Mouse (Mus musculus) left cerebral cortex, postnatal 36 days (tissue): ENCODE data around the gene Man2a1. TPM values are rescaled to one million over a fixed set of nuclear protein-coding genes. Genes with fewer than 3 reads are reported as not detected.

ENCODE experiments used
- DNase-seq, 2 experiments: peaks; one replicate each; pipeline ENCODE4 v3.0.0; 2021 to 2022; ENCODE audit warnings: low spot score in 2 of 2, mixed read lengths in 1 of 2
- intact Hi-C: fragments of 180-260 bp; cut with DNase I; formaldehyde crosslinking; loops from one replicate; pipeline ENCODE4 v1.15.1; 2025
- total RNA-seq, 2 experiments: library from RNA; stranded (reverse); gene quantifications; 2 replicates each; pipeline ENCODE4 v1.2.3; 2021

Gene Man2a1
- total RNA-seq, 2 experiments from 2014 or later, result 20.4 to 21.2 TPM

GRCm38 (mm10) chr17:64778756-64779155, 178.2 kb downstream of the Man2a1 start:
- no peak for DNase-seq
- intact Hi-C loops, result no loop called here

- no peak for DNase-seq
Measured at GRCm38 (mm10) chr17:64780753-64781490, 180.4 kb downstream of the Man2a1 start.

GRCm38 (mm10) chr17:64782307-64782706, 181.8 kb downstream of the Man2a1 start:
- no peak for DNase-seq
- intact Hi-C loops, result no loop called here

More at GRCm38 (mm10) chr17:64780753-64781490, 180.4 kb downstream of the Man2a1 start:
- intact Hi-C loops, result no loop called here

GRCm38 (mm10) chr17:64785961-64786360, 185.4 kb downstream of the Man2a1 start:
- intact Hi-C loops, result no loop called here
- DNase-seq, result no peak

- intact Hi-C loops, result no loop called here
- no peak for DNase-seq
Measured at GRCm38 (mm10) chr17:64788301-64788700, 187.8 kb downstream of the Man2a1 start.

- intact Hi-C loops, result no loop called here
- DNase-seq, result no peak
Measured at GRCm38 (mm10) chr17:64789175-64789574, 188.6 kb downstream of the Man2a1 start.

GRCm38 (mm10) chr17:64792076-64792475, 191.5 kb downstream of the Man2a1 start:
- intact Hi-C loops, result no loop called here
- no peak for DNase-seq

- intact Hi-C loops, result no loop called here
- DNase-seq, result no peak
Measured at GRCm38 (mm10) chr17:64792623-64793022, 192.1 kb downstream of the Man2a1 start.

GRCm38 (mm10) chr17:64802168-64802955, 201.8 kb downstream of the Man2a1 start:
- no peak for DNase-seq
- intact Hi-C loops, result no loop called here

- DNase-seq, result no peak
- intact Hi-C loops, result no loop called here
Measured at GRCm38 (mm10) chr17:64802956-64803275, 202.4 kb downstream of the Man2a1 start.

Other genes starting within 250 kb of the Man2a1 start
- gene 4930583I09Rik, start 235.3 kb downstream of the Man2a1 start, total RNA-seq, result not detected